Mouse (Mus musculus) layer of hippocampus, adult 18-20 months (tissue): ENCODE data around the gene Rpl35a. TPM values are rescaled to one million over a fixed set of nuclear protein-coding genes. Genes with fewer than 3 reads are reported as not detected.
A peak's percentile ranks its signal among the peaks of the same experiment; 100 is the strongest.
"Not testable (repeated sequence)": the region's sequence is repeated elsewhere in the genome, so short reads cannot be mapped to it uniquely, and the experiment has no call there.

Experiments used
- DNase-seq, 2 experiments: peaks; one replicate each; pipeline ENCODE4 v3.0.0; 2022; ENCODE audit warnings: low spot score in 2 of 2
- long read RNA-seq: library from polyadenylated mRNA; stranded (forward); transcript quantifications from one replicate; pipeline ENCODE4 v2.0.0, GENCODE M21; 2021
- total RNA-seq, 2 experiments: library from RNA; stranded (reverse); gene quantifications; 2 replicates each; pipeline ENCODE4 v1.2.3; 2021

The Rpl35a gene
- 100 to 1,000 TPM; 342 to 348 TPM for total RNA-seq
- long read RNA-seq, transcript Rpl35a-205 (5 exons, 510 nt), result major isoform, 9 of 15 reads
- long read RNA-seq, partial matches to known transcripts, result 0 of 15 reads
- long read RNA-seq, other reads (novel, unspliced or antisense), result 1 of 15 reads

DNA sequence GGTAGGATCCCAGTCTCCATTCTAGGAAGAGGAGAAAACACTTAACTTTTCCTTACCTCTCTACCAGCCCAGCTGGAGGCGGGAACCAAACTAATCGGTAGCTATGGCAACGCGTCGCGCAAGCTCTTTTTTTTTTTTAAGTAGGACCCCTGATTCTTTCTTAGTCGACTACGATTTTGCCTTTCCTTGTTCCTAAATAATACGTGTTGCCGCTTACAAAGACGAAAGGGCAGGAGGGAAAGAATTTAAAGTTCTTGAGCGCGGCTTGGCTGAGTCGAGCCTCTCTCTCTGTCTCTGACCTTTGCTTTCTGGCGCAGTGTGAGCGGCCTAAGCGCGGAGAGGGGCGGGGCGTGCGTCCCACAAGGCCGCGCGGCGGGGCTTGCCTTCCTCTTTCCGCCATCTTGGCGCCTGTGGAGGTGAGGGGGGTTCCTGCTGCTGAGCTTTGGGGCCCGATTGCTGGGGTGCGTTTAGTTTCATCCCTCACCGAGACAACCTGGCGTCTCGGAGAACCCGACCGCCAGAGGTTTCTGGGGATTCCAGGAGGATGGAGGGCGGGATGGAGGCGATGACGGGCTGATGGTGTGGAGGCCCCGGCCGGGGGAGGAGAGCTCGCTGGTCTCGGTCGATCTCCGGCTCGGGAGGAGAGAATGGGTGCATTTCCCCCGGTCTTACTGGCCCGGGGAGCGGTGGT, at the start of gene Rpl35a, which contains the start of gene Iqcg:
Gene Rpl35a, plus strand, starts transcription at position 359 of the 691 bp plus-strand sequence.
Gene Iqcg, minus strand, starts transcription at position 124 of the 691 bp plus-strand sequence.
- peak; percentile 86 to 93 for DNase-seq

DNA sequence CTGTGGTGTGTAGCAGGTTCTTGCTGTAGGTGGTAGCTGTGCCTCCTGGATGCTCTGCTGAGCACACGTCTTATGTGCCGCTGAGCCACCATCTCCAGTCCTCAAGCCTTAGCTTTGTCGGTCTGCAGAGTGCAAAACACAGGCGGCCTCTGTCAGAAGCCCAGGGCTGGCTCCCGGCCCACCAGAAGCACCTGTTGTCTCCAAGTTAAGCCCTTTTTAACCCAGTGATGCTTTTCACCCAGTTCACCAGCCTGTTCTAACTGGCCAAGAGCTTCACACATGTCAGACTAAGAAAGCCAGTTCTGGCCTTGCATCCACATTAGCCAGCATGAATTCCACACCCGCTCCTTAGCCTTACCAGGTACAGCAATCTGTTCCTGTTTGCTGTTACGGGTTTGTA, 49.4 kb upstream of the Rpl35a start:
- DNase-seq, result no peak

DNA sequence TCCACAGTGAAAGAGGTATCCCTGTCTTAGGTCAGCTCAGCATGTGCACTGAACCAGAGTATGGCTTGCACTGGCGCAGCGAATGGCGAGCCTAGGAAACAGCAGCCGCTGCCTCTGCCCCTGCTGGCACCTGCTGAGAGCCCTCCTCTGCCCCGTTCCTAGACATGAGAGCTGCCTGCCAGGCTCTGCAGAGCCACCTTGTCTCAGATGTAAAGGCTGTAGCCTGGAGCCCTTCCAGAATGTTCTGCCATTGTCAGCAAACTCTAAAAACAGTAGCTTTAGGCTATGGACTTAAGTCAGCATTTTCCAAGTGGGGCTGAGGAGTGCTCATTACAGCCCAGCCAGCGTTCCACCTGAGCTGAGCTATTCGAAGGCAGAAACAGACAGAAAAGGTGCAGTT, 48.8 kb upstream of the Rpl35a start:
- DNase-seq, result no peak

DNA sequence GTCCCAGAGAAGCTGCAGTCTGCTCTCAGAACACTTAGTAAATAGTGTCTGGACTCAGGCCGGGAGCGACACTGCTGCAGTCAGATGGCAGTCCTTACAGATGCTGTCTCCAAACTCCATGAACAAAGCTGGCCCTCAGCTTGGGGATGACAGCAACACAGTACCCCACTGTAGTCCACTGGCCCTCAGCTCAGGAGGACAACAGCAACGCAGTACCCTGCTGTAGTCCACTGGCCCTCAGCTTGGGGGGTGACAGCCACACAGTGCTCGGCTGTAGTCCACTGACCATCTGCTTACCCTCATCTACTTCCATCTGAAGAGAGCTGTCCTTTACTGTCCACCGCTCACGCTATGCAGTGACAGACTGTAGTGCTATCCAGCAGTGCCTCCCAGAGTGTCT, 46.1 kb upstream of the Rpl35a start:
- peak in 1 of 2 experiments; percentile 29 for DNase-seq

DNA sequence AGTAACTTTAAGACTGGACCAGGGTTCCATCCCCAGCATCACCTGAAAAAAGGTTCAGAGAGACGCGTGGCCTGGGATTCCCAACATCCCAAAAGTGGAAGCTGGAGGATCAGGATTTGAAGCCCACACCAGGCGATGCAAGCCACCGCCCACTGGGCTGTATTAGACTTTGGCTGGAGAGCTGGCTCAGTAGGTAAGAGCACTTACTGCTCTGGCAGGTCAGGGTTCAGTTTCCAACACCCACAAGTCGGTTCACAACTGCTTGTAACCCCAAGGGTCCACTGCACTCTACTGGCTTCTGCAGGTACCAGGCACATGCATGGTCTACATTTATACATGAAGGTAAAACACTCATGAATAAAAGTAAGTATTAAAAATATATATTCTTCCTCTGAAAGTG, 42.5 kb upstream of the Rpl35a start:
- no peak for DNase-seq

DNA sequence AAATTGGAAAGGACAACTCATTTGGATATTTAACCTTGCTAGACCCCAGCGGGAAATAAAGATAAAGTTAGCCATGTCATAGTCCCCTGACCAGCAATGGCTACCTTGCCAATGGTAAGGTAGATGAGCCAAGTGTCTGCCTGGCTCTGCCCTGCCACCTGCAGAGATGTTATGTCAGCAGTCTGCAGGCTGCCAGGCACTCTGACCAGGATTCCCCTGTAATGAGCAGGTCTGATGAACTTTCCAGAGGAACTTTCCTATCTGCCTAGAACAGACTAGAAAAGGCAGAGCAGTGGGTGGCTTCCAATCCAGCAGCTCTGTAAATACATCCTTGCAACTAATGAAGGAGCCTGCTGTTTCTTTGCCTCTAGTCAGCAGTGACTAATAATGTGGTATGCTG, 41.3 kb upstream of the Rpl35a start:
- DNase-seq, result no peak

DNA sequence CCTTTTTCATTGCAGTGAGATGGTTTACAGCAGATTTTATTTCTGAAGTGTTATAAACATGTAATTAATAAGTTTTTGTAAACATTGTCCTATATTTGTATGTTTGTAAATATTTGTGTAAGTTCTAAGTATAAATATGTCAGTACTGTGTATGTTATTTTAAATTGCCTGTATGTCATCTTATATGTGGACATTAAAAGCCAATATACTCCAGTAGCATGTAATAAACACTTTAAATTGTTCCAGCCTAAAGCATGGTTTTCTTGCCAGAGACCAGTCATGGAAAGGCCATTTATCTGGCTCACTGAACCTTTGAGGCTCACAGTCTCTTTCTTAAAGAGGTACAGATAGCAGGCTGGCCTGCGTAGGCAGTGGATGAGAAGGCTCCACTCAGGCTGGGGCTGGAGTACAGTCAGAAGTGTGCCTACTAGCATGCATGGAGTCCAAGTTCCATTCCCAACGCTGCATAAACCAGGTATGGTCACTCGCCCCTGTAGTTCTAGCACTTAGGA, 40.8 kb upstream of the Rpl35a start:
- no peak for DNase-seq

DNA sequence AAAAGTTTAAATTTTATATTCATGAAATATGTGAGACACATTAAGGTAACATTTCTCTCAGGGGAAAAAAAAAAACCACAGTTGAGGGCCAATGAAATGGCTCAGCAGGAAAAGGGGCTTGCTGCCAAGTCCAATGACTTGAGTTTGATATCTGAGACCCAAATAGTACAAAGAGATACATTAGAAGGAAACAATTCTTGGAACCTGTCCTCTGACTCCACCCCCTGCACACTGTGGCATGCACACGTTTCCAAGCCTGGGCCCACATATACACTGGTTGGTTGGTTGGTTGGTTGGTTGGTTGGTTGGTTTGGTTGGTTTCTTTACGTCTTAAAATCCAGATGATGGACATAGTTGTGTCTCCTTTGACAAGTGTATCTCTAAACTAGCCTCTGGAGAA, 40.3 kb upstream of the Rpl35a start:
- no peak for DNase-seq

DNA sequence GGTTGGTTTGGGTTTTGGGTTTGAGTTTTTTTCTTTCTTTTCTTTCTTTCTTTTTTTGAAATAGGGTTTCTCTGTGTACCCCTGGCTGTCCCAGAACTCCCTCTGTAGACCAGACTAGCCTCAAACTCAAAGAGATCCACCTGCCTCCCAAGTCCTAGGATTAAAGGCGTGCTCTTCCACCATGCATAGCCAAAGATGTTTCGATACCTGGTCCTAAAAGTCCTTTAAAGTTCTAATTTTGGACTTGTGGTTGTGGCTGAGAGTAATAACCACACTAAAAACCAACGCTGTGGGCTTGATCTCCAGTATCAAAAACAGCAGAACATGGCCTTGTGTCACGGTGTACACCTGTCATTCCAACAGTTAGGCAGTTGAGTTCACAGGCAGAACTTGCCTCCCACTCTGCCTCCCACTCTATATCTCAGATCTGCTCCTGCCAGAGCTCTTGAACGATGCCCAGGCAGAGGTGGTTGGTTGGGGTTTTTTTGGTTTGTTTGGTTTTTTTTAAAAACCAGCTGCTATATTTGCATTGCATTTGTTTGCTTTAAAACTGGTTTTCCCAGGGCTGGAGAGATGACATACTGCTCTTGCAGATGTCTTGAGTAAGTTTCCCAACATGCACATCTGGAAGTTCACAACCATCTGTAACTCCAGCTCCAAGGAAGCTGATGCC, 38.4 kb upstream of the Rpl35a start:
- no peak for DNase-seq

DNA sequence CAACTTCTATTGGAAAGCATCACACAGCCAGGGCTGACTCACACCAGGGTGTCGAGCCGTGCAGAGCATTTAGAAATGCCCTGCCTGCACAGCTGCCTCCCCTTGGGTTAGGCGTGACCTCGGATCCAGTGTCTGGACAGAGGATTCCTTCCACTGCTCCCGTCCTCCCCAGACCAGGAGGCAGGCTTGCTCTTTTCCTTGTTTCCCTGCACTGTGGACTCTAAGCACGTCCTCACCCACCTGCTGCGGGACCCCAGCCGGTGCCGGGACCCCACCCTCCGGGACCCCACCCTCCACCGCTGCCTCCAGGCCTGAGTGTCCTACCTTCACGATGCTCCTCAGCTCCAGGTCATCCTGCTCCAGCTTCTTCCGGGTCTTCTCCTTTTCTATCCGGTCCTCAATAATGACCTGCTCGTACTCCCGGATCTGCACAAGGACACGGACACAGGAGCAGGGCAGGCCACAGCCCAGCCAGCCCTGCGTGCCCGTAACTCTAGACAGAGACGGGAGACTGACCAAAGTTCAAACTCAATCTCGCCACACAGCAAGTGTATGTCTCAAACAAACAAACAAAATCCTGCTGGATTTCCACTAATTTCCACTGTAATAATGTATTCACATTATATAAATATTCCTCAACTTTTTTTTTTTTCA, 37.0 kb upstream of the Rpl35a start:
- DNase-seq, result no peak

DNA sequence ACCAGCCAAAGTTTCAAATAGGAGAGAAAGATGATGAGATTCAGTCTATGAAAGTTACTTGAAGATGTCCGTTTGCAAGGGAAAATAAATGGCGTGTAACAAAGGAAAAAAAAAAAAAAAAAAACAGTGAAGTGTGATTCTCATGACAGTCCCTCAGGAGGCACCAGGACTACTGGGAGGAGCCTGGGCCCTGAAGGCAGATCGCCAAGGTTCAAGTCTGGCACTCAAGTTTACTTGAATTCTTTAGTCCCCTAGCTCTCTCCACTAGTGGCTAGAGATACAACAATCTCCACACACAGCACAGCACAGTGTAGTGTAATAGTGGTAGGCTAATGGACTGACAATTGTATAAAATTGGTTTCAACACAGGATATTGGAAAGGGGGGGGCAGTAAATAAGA, 34.9 kb upstream of the Rpl35a start:
- DNase-seq, result no peak

DNA sequence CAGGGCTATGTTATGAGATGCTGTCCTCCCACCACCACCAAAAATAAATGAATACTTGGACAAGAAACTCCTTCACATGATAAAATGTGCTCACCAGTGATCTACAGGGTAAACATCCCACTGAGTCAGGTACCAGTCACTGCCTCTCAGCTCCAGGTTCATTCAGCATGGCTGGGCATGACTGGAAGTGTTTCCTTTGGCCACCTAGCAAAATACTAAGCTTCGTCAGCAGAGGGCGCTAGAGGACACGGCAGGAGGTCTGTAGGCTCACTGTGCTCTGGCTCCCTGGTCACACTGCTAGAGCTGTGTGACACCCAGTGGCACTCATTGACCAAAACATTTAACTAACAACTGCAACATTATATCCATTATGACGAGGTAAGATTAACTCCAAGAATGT, 32.5 kb upstream of the Rpl35a start:
- DNase-seq, result peak; percentile 68 to 90

DNA sequence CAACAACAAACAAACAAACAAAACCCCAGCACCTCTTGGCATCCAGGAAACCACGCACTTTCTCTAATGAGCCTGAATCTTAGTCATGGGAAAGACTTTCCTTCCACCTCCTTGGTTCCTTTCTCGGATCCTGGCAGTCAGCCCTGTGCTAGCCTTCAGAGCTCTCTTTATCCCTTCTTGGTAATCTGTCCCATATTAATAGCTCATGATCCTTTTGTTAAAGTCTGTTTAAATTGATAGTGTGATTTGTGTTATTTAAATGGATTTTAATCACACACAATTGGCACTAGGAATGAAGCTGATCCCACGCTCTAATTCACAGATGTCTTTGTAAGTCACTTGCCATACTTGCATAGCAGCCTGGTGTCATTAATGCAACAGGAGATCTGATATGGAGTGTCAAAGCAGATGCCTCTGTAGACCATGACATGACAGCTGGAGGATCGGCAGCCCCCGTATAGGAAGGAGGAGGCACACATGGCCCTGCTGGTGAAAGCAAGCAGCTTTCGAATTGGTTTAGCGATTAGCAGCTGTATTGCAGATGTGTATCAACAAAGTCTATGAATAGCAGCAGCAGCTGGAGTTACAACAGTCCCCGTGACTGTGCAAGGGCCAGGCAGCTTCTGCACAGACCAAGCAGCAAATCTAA, 31.7 kb upstream of the Rpl35a start:
- peak; percentile 37 to 76 for DNase-seq

DNA sequence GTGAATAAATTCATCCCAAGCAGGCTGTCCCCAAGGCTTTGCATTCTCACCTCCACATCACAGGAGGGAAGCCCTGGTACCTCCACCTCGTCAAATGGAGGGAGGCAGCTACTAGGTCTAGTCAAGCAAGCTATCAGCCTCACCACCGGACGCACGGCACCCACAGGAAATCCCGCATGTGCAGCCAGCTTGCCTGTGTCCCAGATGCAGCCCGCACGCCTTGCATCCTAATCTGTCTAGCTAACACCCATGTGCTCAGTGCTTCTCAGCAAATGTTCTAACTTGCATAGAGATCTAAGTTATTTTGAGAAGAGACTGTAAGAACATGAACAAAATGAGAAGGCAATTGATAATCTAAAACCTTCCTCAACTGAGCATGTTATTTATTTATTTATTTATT, 29.9 kb upstream of the Rpl35a start:
- DNase-seq, result peak in 1 of 2 experiments; percentile 53

DNA sequence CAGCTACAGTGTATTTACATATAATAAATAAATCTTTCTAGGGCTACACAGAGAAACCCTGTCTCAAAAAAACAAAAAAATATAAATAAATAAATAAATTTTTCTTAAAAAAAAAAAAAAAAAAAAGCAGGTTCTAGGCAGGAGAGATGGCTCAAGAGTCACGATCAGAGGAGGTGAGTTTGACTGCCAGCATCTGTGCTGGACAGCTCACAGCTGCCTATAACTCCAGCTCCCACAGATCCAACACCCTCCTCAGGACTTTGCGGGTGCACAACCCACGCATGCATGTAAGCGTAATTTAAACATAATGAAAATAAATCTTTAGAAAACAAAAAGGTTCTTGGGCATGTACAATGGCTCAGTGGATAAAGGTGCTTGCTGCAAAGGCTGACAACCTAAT, 20.2 kb upstream of the Rpl35a start:
- DNase-seq, result no peak

DNA sequence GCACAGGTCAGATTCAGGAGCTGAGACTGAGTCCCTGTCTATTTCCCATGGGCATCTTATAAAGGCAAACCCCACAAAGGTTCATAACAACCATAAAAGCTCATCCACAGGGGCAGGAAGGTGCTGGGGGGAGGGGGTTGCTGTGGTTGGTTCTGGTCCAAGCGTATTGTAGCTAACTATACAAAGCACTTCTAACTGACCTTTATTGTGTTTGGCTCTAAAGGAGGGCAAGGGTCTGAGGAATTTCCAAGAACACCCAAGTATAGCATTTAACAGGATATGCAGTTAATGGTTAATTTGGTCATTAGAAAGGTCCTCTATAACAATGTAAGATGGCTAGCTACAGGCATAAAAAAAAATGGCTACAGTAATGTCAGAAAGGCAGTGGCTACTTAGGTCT, 13.6 kb upstream of the Rpl35a start:
- no peak for DNase-seq

DNA sequence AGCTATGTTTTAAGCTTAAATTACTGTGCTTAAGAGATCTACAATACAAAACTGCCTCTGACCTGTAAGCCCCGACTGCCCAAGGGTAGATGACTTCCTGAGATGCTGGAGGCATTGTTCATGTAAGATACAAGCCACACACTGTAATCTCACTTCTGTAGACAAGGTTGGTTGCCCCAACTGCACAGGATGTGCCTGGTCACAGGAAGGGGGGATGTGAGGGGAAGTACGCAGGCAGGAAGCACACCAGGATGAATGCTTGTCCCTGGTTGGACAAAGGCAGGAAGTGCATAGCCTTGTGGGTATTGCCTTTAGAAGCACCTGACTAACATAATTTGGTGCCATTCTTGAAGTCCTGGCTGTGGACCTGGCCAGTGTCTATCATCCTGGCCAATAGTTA, 13.0 kb upstream of the Rpl35a start:
- DNase-seq, result no peak

DNA sequence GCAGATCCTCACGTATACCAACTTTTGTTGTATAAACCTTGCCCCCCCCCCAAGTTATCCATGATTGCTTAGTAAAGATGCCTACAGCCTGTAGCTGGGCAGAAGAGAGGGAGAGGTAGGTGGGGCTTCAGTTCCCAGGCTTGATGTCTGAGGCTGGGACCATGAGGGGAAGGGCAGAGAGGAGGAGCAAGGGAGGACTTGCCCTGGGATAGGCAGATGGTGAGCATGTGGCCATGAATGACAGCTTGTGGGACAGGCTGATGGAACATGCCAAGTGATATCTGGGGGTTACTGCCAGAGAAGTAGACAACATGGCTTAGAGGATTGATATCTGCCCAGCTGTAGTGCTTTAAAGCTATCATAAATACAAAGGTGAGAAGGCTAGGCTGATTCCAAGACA, 8.2 kb upstream of the Rpl35a start:
- DNase-seq, result no peak

DNA sequence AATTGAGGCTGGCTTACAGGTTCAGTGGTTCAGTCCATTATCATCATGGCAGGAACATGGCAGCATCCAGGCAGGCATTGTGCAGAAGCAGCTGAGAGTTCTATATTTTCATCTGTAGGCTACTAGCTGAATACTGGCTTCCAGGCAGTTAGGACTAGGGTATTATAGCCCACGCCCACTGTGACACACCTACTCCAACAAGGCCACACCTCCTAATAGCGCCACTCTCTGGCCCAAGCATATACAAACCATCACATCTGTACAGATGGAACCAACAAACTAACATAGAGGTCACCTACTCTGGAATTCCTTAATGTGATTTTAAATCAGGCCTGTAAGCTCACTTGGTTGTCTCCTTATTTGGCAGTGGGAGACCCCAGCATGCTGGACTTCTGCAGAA, 7.6 kb upstream of the Rpl35a start:
- DNase-seq, result no peak

DNA sequence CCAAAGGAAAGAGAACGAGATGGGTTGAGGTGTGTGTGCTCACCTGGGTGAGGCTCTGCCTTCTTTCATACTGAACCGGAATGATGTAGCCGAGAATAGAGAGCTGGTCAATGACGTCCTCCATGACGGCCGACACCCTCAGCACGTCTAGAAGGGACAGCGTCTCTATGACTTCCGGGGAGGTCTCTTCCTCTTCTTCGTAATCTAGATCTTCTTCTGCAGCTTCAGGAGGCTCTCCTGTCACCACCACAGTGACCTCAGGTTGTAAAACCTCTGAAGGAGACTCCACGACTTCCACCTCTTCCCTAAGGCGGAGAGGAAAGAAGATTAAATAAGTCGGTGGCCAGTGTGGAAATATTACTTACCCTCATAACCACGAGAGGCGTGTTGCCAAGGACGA, 6.4 kb upstream of the Rpl35a start:
- DNase-seq, result no peak

DNA sequence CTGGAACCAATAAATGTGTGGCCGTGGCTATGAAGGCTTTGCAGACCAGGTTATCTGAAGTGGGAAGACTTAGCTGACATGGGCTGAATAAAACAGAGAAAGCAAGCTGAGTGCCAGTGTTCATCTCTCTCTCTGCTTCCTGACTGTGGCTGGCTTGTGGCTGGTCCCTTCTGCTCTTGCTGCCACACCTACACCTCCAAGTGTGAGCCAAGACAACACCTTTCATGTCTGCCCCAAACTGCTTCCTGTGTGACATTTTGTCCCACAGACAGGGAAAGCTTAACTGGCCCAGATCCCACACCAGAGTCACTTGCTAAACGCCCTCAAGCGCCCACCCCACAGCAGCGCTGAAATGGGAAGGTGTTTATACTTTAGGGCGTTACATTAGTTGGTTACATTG, 3.1 kb upstream of the Rpl35a start:
- no peak for DNase-seq

DNA sequence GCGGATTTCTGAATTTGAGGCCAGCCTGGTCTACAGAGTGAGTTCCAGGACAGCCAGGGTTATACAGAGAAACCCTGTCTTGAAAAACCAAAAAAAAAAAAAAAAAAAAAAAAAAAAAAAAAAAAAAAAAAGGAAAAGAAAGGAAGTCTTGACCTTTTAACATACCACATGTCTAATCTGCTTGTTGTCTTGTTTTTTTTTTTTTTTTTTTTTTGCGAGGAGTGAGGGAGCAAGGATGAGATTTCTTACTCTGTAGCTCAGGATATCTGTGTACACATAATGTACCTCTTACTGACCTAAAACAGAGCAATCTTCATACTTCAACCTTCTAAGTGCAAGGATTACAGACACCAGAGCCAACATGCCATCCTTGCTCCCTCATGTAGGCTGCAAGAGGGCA, 1.3 kb upstream of the Rpl35a start:
- not testable (repeated sequence) for DNase-seq
